In genomic region chr7:145182388-145182787, GRCm38 (mm10) we compare ENCODE assay signal across 13 mouse cellular contexts. TPM values are rescaled to one million over a fixed set of nuclear protein-coding genes. Genes with fewer than 3 reads are reported as not detected.
A peak's percentile ranks its signal among the peaks of the same experiment; 100 is the strongest.
DNase-seq lines count a peak whose midpoint lies in the region; ATAC-seq lines count a peak whose summit lies in the region.
"Had no signal": no experiment of that assay in that cellular context is flagged by ENCODE, and none has a peak within 500 bp of the region (broad histone marks: within the 10 kb centered on the region; RNA-seq: fewer than 3 reads in every experiment).

No protein-coding gene starts in this region.

- DNase-seq in embryonic facial prominence, embryonic 14.5 days (ENCODE audit: low spot score), result peak; percentile 14
- no peak for DNase-seq in heart, adult 11 months
- DNase-seq in heart, postnatal 14 days, result no peak
- DNase-seq: cerebellum, adult 9-10 months; heart, postnatal 36 days; kidney, adult 18-20 months; right cerebral cortex, postnatal 25 days had no signal

- H3K4me1 ChIP-seq in hindbrain, embryonic 15.5 days (replicated peaks), result peaks cover 15% of the 10 kb centered on the region
- peaks cover 15% of the 10 kb centered on the region for H3K4me1 ChIP-seq in hindbrain, embryonic 12.5 days
- peaks cover 35% of the 10 kb centered on the region for H3K4me1 ChIP-seq in embryonic facial prominence, embryonic 14.5 days (ENCODE audit: control insufficient read depth, insufficient read depth, low read length)
- H3K4me1 ChIP-seq in limb, embryonic 13.5 days, result peaks cover 39% of the 10 kb centered on the region

- no peaks in the 10 kb centered on the region for H3K36me3 ChIP-seq in hindbrain, embryonic 15.5 days
- no peaks in the 10 kb centered on the region for H3K36me3 ChIP-seq in hindbrain, embryonic 12.5 days
- H3K36me3 ChIP-seq in embryonic facial prominence, embryonic 14.5 days (ENCODE audit: control insufficient read depth, insufficient read depth, low read length), result no peaks in the 10 kb centered on the region
- H3K36me3 ChIP-seq in limb, embryonic 13.5 days, result no peaks in the 10 kb centered on the region

- no peaks in the 10 kb centered on the region for H3K9me3 ChIP-seq in hindbrain, embryonic 15.5 days
- no peaks in the 10 kb centered on the region for H3K9me3 ChIP-seq in hindbrain, embryonic 12.5 days (replicated peaks)
- H3K9me3 ChIP-seq in embryonic facial prominence, embryonic 14.5 days (ENCODE audit: control insufficient read depth, low read length), result no peaks in the 10 kb centered on the region
- H3K9me3 ChIP-seq in limb, embryonic 13.5 days, result no peaks in the 10 kb centered on the region

- H3K4me3 ChIP-seq in hindbrain, embryonic 15.5 days, result no peak overlapping the region
- no peak overlapping the region for H3K4me3 ChIP-seq in hindbrain, embryonic 12.5 days
- no peak overlapping the region for H3K4me3 ChIP-seq in embryonic facial prominence, embryonic 14.5 days (ENCODE audit: low read depth, low read length)
- no peak overlapping the region for H3K4me3 ChIP-seq in limb, embryonic 13.5 days

- ATAC-seq in hindbrain, embryonic 15.5 days (ENCODE audit: low FRiP score, low read depth), result 0 out of 2 replicates have a peak, but pooled peaks have one; percentile 59
- ATAC-seq in hindbrain, embryonic 12.5 days (ENCODE audit: low FRiP score), result no peak
- no peak for ATAC-seq in embryonic facial prominence, embryonic 14.5 days (ENCODE audit: low read depth)
- ATAC-seq in limb, embryonic 13.5 days (ENCODE audit: low FRiP score, low read depth), result no peak
- ATAC-seq in megakaryocyte progenitor cell, adult 5-6 weeks (replicated peaks; ENCODE audit: poor library complexity), result peak; percentile 54
- ATAC-seq: activated CD4-positive, CD25-positive, alpha-beta regulatory T cell, adult 4 months; CD4-positive, CD25-positive, alpha-beta regulatory T cell, adult 4 months had no signal

- no peak overlapping the region for H3K4me2 ChIP-seq in hindbrain, embryonic 15.5 days
- H3K4me2 ChIP-seq in hindbrain, embryonic 12.5 days (replicated peaks), result no peak overlapping the region
- no peak overlapping the region for H3K4me2 ChIP-seq in embryonic facial prominence, embryonic 14.5 days (ENCODE audit: low read depth, low read length)
- H3K4me2 ChIP-seq in limb, embryonic 13.5 days (replicated peaks), result no peak overlapping the region

- no peak overlapping the region for H3K27ac ChIP-seq in hindbrain, embryonic 15.5 days (replicated peaks)
- H3K27ac ChIP-seq in hindbrain, embryonic 12.5 days, result no peak overlapping the region
- H3K27ac ChIP-seq in embryonic facial prominence, embryonic 14.5 days (replicated peaks; ENCODE audit: low read depth, low read length), result no peak overlapping the region
- peak overlapping the region; percentile 88; the same call in 1 of the 2 replicates for H3K27ac ChIP-seq in limb, embryonic 13.5 days

- H3K9ac ChIP-seq in hindbrain, embryonic 15.5 days, result no peak overlapping the region
- H3K9ac ChIP-seq in hindbrain, embryonic 12.5 days, result no peak overlapping the region
- no peak overlapping the region for H3K9ac ChIP-seq in embryonic facial prominence, embryonic 14.5 days (ENCODE audit: low read depth, low read length)
- H3K9ac ChIP-seq in limb, embryonic 13.5 days, result no peak overlapping the region

- WGBS in hindbrain, embryonic 15.5 days, result 44% methylated on average over 4 of the region's 4 CpGs
- 50% methylated on average over 4 of the region's 4 CpGs for WGBS in hindbrain, embryonic 12.5 days
- 48% methylated on average over 4 of the region's 4 CpGs for WGBS in embryonic facial prominence, embryonic 14.5 days
- 52% methylated on average over 4 of the region's 4 CpGs for WGBS in limb, embryonic 13.5 days

- intact Hi-C loops in heart, postnatal 14 days (cut with DNase I), result no loop called here

- no peaks in the 10 kb centered on the region for H3K27me3 ChIP-seq in hindbrain, embryonic 15.5 days
- H3K27me3 ChIP-seq in hindbrain, embryonic 12.5 days, result no peaks in the 10 kb centered on the region
- H3K27me3 ChIP-seq in embryonic facial prominence, embryonic 14.5 days (replicated peaks; ENCODE audit: control insufficient read depth, insufficient read depth, low read length), result no peaks in the 10 kb centered on the region
- H3K27me3 ChIP-seq in limb, embryonic 13.5 days, result no peaks in the 10 kb centered on the region

RNA-seq across cellular contexts. Expression of gene 1810010D01Rik, which starts 25.5 kb away (rescaled TPM):
- not detected in 2 replicates for polyA plus RNA-seq in hindbrain, embryonic 15.5 days (2015; fragmentation: Nextera tagmentation; extraction: Ambion mirVana)
- 0.35 TPM in 1 of 2 replicates, not detected in the other for polyA plus RNA-seq in hindbrain, embryonic 12.5 days (2016; fragmentation: Nextera tagmentation; extraction: Ambion mirVana)
- not detected in 2 replicates for polyA plus RNA-seq in embryonic facial prominence, embryonic 14.5 days (2014; fragmentation: Nextera tagmentation; extraction: Ambion mirVana)
- 0.60 TPM in 1 of 2 replicates, not detected in the other for polyA plus RNA-seq in limb, embryonic 13.5 days (2015; fragmentation: Nextera tagmentation; extraction: Ambion mirVana)
- not detected in 2 replicates for total RNA-seq in megakaryocyte progenitor cell, adult 5-6 weeks (2015)
- not detected in 2 replicates for total RNA-seq in megakaryocyte progenitor cell, adult 5-6 weeks (2017)
- total RNA-seq in heart, postnatal 14 days (2021), result under 1 TPM in 1 of 2 experiments, not detected in 1; 0.43 TPM
- total RNA-seq: heart, postnatal 36 days had no signal
- polyA plus RNA-seq: activated CD4-positive, CD25-positive, alpha-beta regulatory T cell, adult 4 months; CD4-positive, CD25-positive, alpha-beta regulatory T cell, adult 4 months had no signal

Comparison
In these comparisons a context has a peak if more than half of its experiments do, and no peak if none do; other contexts are left out.
1. ATAC-seq: peak in hindbrain, embryonic 15.5 days (single experiment) and megakaryocyte progenitor cell, adult 5-6 weeks (single experiment); none in hindbrain, embryonic 12.5 days (single experiment), embryonic facial prominence, embryonic 14.5 days (single experiment) and limb, embryonic 13.5 days (single experiment).